Mouse (Mus musculus) lung, embryonic 16.5 days (tissue): ENCODE data around the gene Klf12. TPM values are rescaled to one million over a fixed set of nuclear protein-coding genes. Genes with fewer than 3 reads are reported as not detected.

Experiments used
- ATAC-seq: fragments of 200-750 bp; cut with Nextera tagmentation; 2 replicates; pipeline ENCODE4 v1.8.0; 2017; ENCODE audit warnings: low read depth, mild to moderate bottlenecking, moderate library complexity
- H3K27ac ChIP-seq: fragments of 300-500 bp; sonication (generic); 2 replicates; pipeline ENCODE4 v1.5.1; 2014; ENCODE audit warnings: mild to moderate bottlenecking, control low read depth, low read length
- H3K27me3 ChIP-seq: fragments of 300-500 bp; sonication (generic); 2 replicates; pipeline ENCODE4 v1.6.1; 2014; ENCODE audit warnings: low read depth, low read length, mixed read lengths; ENCODE audit not compliant: control insufficient read depth, insufficient read depth
- H3K36me3 ChIP-seq: fragments of 300-500 bp; sonication (generic); 2 replicates; pipeline ENCODE4 v1.6.1; 2014; ENCODE audit warnings: low read length; ENCODE audit not compliant: control insufficient read depth, insufficient read depth
- H3K4me1 ChIP-seq: fragments of 300-500 bp; sonication (generic); replicated peaks from 2 replicates; pipeline ENCODE4 v1.6.1; 2014; ENCODE audit warnings: low read length, mixed read lengths; ENCODE audit not compliant: control insufficient read depth, insufficient read depth
- H3K4me2 ChIP-seq: fragments of 300-500 bp; sonication (generic); 2 replicates; pipeline ENCODE4 v1.6.1; 2014; ENCODE audit warnings: low read depth, low read length, control low read depth
- H3K4me3 ChIP-seq: fragments of 300-500 bp; sonication (generic); 2 replicates; pipeline ENCODE4 v1.5.1; 2014; ENCODE audit warnings: mild to moderate bottlenecking, low read length, control low read depth
- H3K9ac ChIP-seq: fragments of 300-500 bp; sonication (generic); 2 replicates; pipeline ENCODE4 v1.6.1; 2014; ENCODE audit warnings: low read length, control low read depth
- H3K9me3 ChIP-seq: fragments of 300-500 bp; sonication (generic); 2 replicates; pipeline ENCODE4 v1.6.1; 2016; ENCODE audit warnings: low read length; ENCODE audit not compliant: control insufficient read depth
- WGBS: fragments of 180-500 bp; shearing (Covaris S2); extraction: QIAGEN DNeasy Blood & Tissue Kit; methylation state at CpG from one replicate; pipeline ENCODE4 v1.1.7; 2014; 5-methylcytosine and 5-hydroxymethylcytosine counted together
- polyA plus RNA-seq: library from polyadenylated mRNA; unstranded; fragments of >200 nt; fragmentation: Nextera tagmentation; extraction: Ambion mirVana; gene quantifications from 2 replicates; pipeline ENCODE4 v1.2.1, GENCODE M21; 2015

Klf12 gene
- polyA plus RNA-seq, 1 experiment from 2014 or later, result 10.8 TPM

GRCm38 (mm10) chr14:100213066-100213465 lies 71.4 kb downstream of the Klf12 start:
- Histone ChIP-seq H3K4me1 (0 out of 2 replicates have a peak, but pooled peaks cover 4% of the 10 kb centered on the region), H3K27ac (no peak overlapping the region), H3K9me3 (no peaks in the 10 kb centered on the region), H3K4me3 (no peak overlapping the region), H3K9ac (no peak overlapping the region), H3K27me3 (no peaks in the 10 kb centered on the region), H3K4me2 (no peak overlapping the region), H3K36me3 (no peaks in the 10 kb centered on the region)
- WGBS, result 66% methylated on average over 7 of the region's 7 CpGs
- no peak for ATAC-seq

DNA sequence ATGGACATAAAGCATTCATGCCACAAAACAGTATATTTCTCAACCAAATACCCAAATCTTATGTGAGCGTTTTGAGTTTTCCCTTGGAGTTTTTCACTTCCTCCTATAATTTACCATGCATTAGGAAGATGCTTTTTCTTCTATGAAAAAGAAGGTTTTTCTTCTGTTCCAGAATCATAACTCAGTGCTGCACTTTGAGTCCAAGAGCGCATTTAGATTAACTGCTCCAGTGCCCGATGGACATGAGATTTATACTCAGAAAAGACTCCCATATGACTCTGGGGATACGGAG lies 72.7 kb downstream of the Klf12 start:
- 90% methylated on average over 4 of the region's 4 CpGs for WGBS
- Histone ChIP-seq H3K27ac (no peak overlapping the region), H3K9ac (no peak overlapping the region), H3K9me3 (no peaks in the 10 kb centered on the region), H3K27me3 (no peaks in the 10 kb centered on the region), H3K4me3 (no peak overlapping the region), H3K36me3 (no peaks in the 10 kb centered on the region), H3K4me1 (0 out of 2 replicates have a peak, but pooled peaks cover 4% of the 10 kb centered on the region), H3K4me2 (no peak overlapping the region)
- no peak for ATAC-seq

- Histone ChIP-seq H3K4me1 (0 out of 2 replicates have a peak, but pooled peaks cover 4% of the 10 kb centered on the region), H3K27ac (no peak overlapping the region), H3K9ac (no peak overlapping the region), H3K9me3 (no peaks in the 10 kb centered on the region), H3K4me2 (no peak overlapping the region), H3K4me3 (no peak overlapping the region), H3K27me3 (no peaks in the 10 kb centered on the region), H3K36me3 (no peaks in the 10 kb centered on the region)
- 65% methylated on average over 11 of the region's 11 CpGs for WGBS
- ATAC-seq, result no peak
Observed at GRCm38 (mm10) chr14:100211036-100211825, 73.2 kb downstream of the Klf12 start.

DNA sequence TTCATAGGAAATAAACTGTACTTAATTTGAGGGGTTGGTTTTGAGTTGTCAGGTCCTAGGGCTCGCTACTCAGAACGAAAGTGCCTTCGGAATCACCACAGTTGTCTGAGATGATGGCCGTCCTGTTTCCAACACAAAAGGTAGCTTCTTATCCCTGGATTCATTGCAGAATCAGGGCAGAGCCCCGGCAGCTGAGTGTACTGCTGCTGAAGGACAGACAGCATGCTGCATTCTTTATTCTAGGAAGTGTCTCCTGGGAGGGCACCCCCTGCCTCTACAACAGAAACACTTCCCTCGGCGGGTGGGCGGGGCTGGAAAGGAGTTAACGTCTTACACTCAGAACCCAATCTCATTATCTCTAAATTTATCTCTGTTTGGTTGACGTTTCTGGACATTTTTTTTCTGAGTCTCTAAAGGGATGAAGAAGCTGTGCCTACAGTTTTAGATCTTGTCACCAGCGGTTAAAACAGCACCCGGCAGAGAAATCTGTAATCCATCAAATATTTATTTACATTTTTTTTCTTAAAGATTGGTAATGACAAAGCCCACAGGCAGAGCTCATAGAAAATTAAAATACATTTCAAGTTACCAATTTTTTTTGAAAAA lies 74.6 kb downstream of the Klf12 start:
- H3K4me1 ChIP-seq, result 0 out of 2 replicates have a peak, but pooled peaks cover 4% of the 10 kb centered on the region
- H3K4me3 ChIP-seq, result no peak overlapping the region
- no peak overlapping the region for H3K27ac ChIP-seq
- no peaks in the 10 kb centered on the region for H3K27me3 ChIP-seq
- no peak overlapping the region for H3K4me2 ChIP-seq
- no peak overlapping the region for H3K9ac ChIP-seq
- no peaks in the 10 kb centered on the region for H3K36me3 ChIP-seq
- no peak for ATAC-seq
- H3K9me3 ChIP-seq, result no peaks in the 10 kb centered on the region
- WGBS, result 41% methylated on average over 12 of the region's 12 CpGs

- no peaks in the 10 kb centered on the region for H3K27me3 ChIP-seq
- no peak overlapping the region for H3K9ac ChIP-seq
- no peak overlapping the region for H3K27ac ChIP-seq
- H3K9me3 ChIP-seq, result no peaks in the 10 kb centered on the region
- H3K4me1 ChIP-seq, result 0 out of 2 replicates have a peak, but pooled peaks cover 4% of the 10 kb centered on the region
- 92% methylated on average over 3 of the region's 3 CpGs for WGBS
- H3K4me2 ChIP-seq, result no peak overlapping the region
- H3K4me3 ChIP-seq, result no peak overlapping the region
- H3K36me3 ChIP-seq, result no peaks in the 10 kb centered on the region
- no peak for ATAC-seq
Observed at GRCm38 (mm10) chr14:100207081-100207480, 77.4 kb downstream of the Klf12 start.

GRCm38 (mm10) chr14:100206207-100206606 lies 78.3 kb downstream of the Klf12 start:
- WGBS, result 95% methylated on average over 3 of the region's 3 CpGs
- ATAC-seq, result no peak
- Histone ChIP-seq H3K27me3 (no peaks in the 10 kb centered on the region), H3K9me3 (no peaks in the 10 kb centered on the region), H3K4me2 (no peak overlapping the region), H3K4me3 (no peak overlapping the region), H3K27ac (no peak overlapping the region), H3K9ac (no peak overlapping the region), H3K4me1 (0 out of 2 replicates have a peak, but pooled peaks cover 4% of the 10 kb centered on the region), H3K36me3 (no peaks in the 10 kb centered on the region)

- Histone ChIP-seq H3K27me3 (no peaks in the 10 kb centered on the region), H3K4me1 (no peaks in the 10 kb centered on the region), H3K4me2 (no peak overlapping the region), H3K9ac (no peak overlapping the region), H3K36me3 (no peaks in the 10 kb centered on the region), H3K27ac (no peak overlapping the region), H3K4me3 (no peak overlapping the region), H3K9me3 (no peaks in the 10 kb centered on the region)
- WGBS, result 62% methylated on average over 6 of the region's 6 CpGs
- ATAC-seq, result no peak
Observed at GRCm38 (mm10) chr14:100200058-100200688, 84.3 kb downstream of the Klf12 start.

DNA sequence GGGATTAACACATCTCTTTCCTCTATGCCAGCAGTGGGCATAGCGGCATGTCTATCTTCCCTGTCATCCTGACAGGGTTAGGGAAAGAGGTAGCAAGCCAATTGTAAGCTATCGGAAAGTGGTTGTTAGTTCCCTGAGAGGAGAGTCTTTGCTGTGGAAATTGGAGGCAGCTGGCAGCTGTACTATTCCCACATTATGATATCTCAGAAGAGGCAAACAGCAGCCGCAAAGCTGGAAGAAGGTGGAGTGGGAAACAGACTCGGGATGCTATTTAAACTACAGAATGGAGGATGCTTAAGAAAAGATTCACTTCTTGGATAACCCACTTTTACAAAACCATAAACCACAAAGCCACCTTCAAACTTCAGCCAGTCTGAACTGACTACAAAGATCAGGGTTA lies 85.8 kb downstream of the Klf12 start:
- WGBS, result 96% methylated on average over 4 of the region's 4 CpGs
- H3K27ac ChIP-seq, result no peak overlapping the region
- no peak for ATAC-seq

DNA sequence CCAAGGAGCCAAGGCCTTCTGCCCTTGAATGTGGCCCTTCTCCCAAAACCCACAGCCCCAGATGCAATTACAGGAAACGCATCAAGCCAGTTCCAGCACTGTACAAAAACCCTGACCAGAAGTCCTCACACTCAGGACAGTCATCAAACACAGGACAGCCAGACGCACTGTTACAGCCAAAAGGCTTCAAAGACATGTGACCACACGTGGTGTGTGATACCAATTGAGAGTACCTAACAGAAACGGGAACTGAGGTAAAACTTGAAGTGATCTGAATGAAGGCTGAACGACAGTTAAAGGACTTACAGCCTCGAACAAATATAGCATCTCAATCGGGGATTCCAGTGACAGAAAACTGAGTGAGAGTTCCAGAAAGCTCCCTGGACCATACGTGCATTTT lies 87.3 kb downstream of the Klf12 start:
- ATAC-seq, result no peak
- Histone ChIP-seq H3K4me2 (no peak overlapping the region), H3K9ac (no peak overlapping the region), H3K27ac (no peak overlapping the region), H3K9me3 (no peaks in the 10 kb centered on the region), H3K27me3 (no peaks in the 10 kb centered on the region), H3K36me3 (no peaks in the 10 kb centered on the region), H3K4me3 (no peak overlapping the region), H3K4me1 (no peaks in the 10 kb centered on the region)
- WGBS, result 90% methylated on average over 8 of the region's 8 CpGs

More for the DNA sequence above, 85.8 kb downstream of the Klf12 start:
- Histone ChIP-seq H3K36me3 (no peaks in the 10 kb centered on the region), H3K9me3 (no peaks in the 10 kb centered on the region), H3K4me3 (no peak overlapping the region), H3K4me1 (no peaks in the 10 kb centered on the region), H3K9ac (no peak overlapping the region), H3K4me2 (no peak overlapping the region), H3K27me3 (no peaks in the 10 kb centered on the region)
